Mouse (Mus musculus) small intestine, adult 2 months (tissue): Measurements from ENCODE around the gene Olfr1270.

Experiments used
- CTCF ChIP-seq: fragments of 200-500 bp; IDR thresholded peaks from 2 replicates; pipeline ENCODE4 v1.5.1; 2012; ENCODE audit warnings: low read depth, mild to moderate bottlenecking, control low read depth, inconsistent platforms, low read length, moderate library complexity, mixed read lengths; ENCODE audit not compliant: insufficient replicate concordance, insufficient read length; ENCODE audit errors: extremely low read depth
- POLR2A ChIP-seq: fragments of 200-500 bp; IDR thresholded peaks from 2 replicates; pipeline ENCODE4 v1.6.1; 2012; ENCODE audit warnings: low read depth, mild to moderate bottlenecking, control low read depth, inconsistent platforms, low read length, moderate library complexity

- no peak for TF ChIP-seq CTCF
- TF ChIP-seq POLR2A = no peak
These were observed 1.0 kb upstream of the Olfr1270 start for GRCm38 (mm10) chr2:90153916-90154315.
